Mouse (Mus musculus): Measurements from ENCODE around the gene U2af1.

DNA sequence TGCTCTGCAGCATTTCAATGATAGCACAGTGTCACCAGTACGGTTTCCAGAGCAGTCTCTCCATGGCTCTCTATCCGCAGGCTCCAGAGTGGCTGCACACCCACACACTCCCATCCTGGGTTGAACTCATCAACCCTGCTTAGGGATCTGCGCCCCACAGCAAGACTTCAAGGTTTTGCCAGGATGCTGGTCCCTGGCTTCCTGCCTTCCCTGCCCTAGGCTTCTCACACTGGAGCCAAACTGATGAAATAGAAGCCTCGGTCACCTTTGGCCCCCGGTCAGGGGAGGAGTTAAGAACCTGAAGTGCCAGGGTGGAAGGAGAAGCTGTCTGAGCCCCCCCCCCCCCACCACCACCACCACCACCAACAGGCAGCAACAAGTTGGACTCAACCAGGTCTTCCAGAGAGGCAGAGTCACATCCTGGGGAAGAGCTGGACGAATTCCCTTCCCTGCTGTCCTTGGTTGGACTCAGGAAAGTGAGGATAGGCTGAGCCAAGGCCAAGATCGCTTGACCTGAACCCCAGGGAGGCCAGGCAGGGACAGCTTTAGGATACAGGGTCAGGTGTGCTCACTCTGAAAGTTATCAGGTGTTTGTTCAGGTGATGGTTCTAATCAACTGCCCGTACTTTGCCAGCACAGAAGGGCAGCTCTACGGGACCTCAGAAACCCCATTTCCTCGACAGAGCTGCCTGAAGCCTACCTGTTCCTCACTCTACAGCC, 27.5 kb downstream of the U2af1 start:
- TF ChIP-seq CTCF (IDR thresholded peaks at IDR 0.05; ENCODE audit: low read depth) (no peak), EP300 (IDR thresholded peaks at IDR 0.05; ENCODE audit: low read depth) (no peak)

Data from liver, postnatal 0 days (tissue).